Mouse (Mus musculus): ENCODE results near the gene Wbp1l.

Wbp1l gene

DNA sequence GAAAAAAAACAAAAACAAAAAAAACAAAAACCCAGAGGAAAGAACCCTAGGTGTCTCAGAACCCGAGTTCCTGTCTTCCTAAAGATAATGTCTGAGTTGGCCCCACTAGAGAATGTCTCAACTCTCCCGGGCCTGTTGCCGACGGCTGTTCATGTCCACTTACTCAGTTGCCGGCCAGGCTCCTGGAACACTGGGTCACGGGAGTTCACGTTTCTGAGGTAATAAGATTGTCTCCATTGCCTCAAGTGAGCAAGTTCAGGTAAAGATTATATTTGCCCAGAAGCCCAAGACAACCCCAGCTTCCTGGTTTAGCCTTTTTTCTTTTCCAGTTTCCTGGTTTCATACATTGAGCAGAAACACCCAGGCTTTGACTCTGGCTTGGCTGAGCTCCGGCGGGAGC is 60.0 kb downstream of the Wbp1l start:
- no peak for DNase-seq (ENCODE audit: low read depth)

DNA sequence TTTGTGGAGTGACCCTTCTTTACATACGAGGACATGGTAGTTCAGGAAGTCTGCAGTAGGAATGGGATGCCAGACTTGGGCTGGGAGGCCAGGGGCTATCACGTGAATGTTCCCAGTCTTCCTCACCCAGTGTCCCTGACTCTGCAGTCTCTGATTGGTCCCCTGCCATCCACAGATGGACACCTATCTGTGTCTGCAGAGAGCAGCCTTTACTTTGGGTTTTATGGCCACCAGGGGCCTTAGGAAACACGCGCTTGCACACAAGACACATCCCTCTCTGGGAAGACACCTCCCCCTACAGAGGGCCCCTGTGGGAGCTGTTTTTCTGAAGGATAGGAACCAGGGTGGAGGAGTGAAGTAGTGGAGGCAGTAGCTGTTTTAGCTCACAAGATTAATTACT is 62.6 kb downstream of the Wbp1l start:
- no peak for DNase-seq (ENCODE audit: low read depth)

DNA sequence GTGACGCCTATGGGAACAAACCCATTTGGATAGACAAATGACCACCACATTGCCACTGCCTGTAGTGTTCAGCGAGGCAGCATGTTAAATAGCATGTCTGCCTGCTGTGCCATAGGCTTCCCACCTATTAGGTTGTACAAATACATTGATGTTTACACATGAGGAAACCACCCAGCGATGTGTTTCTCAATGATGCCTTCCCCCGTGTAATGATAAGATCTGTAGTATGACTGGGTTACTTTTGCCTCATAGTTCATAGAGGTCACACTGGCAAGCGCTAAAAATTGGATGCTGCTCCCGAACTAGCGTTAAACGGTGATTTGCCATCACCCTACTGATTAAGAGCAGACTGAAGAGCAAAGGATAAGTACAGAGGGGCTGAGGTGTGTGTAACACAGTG is 63.3 kb downstream of the Wbp1l start:
- no peak for DNase-seq (ENCODE audit: low read depth)

DNA sequence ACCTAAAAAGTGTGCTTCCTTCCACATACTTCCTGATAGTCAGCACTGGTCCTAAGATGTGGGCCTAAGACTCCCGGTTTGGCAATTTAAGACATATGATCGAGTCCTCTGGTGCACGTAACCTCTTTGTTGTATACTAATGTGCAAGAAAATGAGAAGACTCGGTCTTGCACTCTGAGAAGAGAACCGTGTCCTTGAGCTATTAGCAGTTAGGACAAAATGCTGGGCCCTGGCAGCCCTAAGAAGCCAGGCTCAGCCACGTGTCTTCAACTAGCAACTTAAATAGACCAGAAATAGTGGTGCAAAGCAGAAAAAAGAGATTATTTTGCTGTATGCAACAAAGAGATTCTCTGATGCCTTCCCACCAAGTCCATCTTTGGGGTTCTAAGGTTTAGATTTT is 63.9 kb downstream of the Wbp1l start:
- no peak for DNase-seq (ENCODE audit: low read depth)

DNA sequence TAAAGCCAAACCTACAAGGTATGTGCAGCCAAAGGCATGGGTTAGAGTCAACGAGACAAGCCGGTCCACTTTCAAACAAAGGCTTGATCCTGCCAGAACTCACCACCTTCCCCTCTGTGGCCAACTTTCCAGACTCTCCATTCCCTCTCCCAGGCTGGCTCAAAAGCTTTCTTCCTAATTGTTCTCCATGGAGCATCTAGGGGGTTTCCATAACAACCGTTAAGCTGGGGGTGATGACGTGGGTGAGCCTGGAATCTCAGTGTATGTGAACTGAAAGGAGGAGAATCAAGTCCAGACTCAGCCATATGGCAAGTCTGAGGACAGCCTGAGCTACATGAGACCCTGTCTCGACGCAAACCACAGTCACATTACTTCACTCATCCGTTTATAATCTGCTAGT is 66.6 kb downstream of the Wbp1l start:
- DNase-seq (ENCODE audit: low read depth) = no peak

DNA sequence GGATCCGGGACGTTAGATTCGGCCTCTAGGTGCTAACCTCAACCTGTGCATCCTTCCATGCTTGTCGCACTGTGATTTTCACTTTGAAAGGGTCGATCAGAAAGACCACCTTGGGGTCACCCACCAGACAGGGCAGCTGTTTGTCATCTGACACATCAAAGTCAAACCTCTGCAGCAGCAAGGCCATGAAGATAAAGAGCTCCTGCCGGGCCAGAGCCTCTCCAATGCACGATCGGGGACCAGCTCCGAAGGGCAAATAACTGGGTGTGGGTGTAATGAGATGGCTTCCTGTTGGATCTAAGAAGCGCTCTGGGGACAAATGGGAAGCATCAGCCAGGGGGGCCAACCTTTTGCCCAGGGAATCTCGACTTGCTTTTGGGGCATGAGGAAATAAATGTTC is 68.4 kb downstream of the Wbp1l start:
- DNase-seq (ENCODE audit: low read depth) = no peak

DNA sequence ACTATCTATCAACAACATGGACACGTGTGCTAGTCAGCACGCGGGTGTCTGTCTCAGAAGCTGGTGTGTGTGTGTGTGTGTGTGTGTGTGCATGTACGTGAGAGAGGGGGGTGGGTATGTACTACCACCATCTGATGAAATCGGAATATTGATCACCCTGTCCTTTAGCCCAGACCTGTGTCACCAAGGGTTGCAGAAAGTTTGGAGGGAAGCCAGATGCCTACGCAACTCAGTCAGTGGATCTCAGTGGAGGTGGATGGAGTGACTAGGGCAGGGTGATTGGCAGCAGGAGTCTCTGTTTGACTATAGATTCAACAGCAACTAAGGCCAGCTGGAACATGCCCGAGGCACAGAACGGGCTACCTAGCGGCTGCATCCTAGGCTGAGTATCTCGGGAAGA is 69.4 kb downstream of the Wbp1l start:
- DNase-seq (ENCODE audit: low read depth) = no peak

- no peak for DNase-seq (ENCODE audit: low read depth)
Measured at GRCm38 (mm10) chr19:46669802-46670201, 70.9 kb downstream of the Wbp1l start.

- peak; percentile 62 for DNase-seq (ENCODE audit: low read depth)
Measured at GRCm38 (mm10) chr19:46670691-46671090, 71.8 kb downstream of the Wbp1l start.

- DNase-seq (ENCODE audit: low read depth) = no peak
Measured at GRCm38 (mm10) chr19:46672766-46673418, 74.0 kb downstream of the Wbp1l start, which contains the start of gene Cyp17a1. TSS of gene Cyp17a1 (minus strand) at chr19:46673172.

DNA sequence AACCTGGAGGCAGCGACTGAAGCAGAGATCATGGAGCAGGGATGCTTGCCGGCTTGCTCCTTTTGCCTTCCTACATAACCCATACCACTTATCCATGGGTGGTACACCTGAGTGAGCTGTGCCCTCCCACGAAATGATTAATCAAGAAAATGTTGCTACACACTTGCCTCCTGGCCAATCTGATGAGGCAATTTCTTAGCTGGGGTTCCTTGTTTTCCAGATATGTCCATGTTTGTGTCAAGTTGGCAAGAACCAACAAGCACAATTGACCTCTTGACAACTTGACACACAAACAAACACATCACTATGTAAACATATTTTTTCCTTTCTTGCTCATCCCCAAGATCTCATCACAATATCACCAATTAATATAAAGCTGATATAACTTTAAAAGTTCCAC is 76.8 kb downstream of the Wbp1l start:
- DNase-seq (ENCODE audit: low read depth) = no peak

- DNase-seq (ENCODE audit: low read depth) = no peak
Measured at GRCm38 (mm10) chr19:46679720-46680383, 81.0 kb downstream of the Wbp1l start.

- peak; percentile 85 for DNase-seq (ENCODE audit: low read depth)
Measured at GRCm38 (mm10) chr19:46689460-46690372, 90.8 kb downstream of the Wbp1l start, which contains the start of gene Borcs7. TSS of gene Borcs7 (plus strand) at chr19:46689906.

DNA sequence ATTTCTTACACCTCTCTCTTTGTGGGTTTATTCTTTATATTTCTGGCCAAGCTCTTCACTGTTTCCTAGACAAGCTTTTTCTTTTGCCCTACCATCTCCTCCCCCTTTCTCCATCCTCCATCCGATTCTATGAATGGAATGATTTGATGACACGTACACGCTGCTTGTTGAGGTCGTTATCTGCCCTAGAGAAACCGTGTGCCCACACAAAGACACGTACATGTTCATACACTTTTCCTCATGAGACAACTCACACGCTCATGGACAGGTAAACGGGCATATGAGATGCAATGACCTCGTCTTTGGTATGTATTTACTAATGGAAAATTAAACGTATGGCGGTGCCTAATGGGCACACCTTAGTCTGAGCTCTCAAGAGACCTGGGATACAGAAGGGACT is 91.5 kb downstream of the Wbp1l start:
- DNase-seq (ENCODE audit: low read depth) = peak; percentile 10

DNA sequence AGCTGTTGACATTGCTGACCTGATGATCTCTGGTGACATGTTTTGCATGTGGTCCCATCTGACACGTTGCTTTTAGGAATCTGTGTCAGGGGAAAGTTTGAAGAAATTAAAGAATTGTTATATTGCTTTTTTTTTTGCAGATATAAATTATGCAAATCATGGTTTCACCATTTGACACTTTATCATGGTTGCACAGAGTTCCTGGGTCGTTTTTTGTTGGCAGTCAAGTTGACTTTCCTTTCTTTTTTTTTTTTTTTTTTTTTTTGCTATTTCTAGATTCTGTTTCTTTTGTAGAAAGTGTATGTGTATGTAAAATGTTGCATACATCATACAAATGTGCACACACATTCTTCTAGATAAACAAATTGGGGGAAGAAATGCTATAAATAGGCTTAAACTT is 92.2 kb downstream of the Wbp1l start:
- DNase-seq (ENCODE audit: low read depth) = no peak

DNA sequence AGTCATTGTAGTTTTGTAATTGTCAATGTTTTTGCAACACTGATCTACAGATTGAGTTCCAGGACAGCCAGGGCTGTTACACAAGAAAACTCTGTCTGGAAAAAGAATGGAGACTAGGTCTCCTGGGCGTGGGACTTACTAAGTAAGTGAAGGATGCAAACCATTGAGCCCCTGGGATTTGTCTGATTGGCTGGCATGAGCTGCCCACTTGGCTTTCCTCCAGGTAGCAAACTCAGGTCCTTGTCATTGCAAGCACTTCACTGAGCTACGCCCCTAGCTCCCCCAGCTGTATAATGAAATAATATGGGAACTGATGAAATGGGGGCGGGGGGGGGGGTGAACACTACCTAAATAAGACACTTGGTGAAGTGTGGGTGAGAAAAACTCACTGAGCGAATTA is 94.3 kb downstream of the Wbp1l start:
- no peak for DNase-seq (ENCODE audit: low read depth)

DNA sequence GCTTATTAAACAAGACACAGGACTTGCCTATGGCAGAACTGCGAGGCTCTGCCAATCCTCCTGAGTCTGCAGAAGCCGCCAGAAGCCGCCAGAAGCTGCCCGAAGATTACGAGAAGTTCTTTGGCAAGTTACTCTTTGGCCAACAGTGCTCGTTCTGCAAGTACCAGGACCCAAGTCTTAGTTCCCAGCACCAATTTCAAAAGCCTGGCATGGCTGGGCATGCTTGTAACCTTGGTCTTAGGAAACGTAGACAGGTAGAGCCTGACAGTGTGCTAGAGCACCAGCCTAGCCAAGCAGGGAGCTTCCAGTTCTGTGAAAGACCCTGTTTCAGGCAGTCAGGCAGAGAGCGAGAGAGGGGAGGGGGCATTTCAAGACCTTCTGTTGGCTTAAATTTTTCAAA is 97.6 kb downstream of the Wbp1l start:
- DNase-seq (ENCODE audit: low read depth) = no peak

DNA sequence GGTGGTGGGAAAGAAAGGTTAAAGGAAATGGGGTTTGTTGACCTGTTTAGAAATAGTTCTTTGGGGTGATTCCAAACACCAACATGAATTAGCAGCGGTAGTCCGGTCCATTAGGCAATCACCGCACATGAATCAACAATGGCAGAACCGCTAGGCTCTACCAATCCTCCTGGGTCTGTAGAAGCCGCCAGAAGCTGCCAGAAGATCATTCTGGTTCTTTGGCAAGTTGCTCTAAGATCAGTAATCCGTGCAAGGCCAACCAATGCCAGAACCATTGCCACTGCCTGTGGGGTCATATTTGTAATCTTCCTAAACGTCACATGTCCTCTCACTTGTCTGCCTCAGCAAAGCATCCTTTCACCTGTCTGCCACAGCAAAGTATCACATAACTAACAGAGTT is 98.1 kb downstream of the Wbp1l start:
- DNase-seq (ENCODE audit: low read depth) = no peak

DNA sequence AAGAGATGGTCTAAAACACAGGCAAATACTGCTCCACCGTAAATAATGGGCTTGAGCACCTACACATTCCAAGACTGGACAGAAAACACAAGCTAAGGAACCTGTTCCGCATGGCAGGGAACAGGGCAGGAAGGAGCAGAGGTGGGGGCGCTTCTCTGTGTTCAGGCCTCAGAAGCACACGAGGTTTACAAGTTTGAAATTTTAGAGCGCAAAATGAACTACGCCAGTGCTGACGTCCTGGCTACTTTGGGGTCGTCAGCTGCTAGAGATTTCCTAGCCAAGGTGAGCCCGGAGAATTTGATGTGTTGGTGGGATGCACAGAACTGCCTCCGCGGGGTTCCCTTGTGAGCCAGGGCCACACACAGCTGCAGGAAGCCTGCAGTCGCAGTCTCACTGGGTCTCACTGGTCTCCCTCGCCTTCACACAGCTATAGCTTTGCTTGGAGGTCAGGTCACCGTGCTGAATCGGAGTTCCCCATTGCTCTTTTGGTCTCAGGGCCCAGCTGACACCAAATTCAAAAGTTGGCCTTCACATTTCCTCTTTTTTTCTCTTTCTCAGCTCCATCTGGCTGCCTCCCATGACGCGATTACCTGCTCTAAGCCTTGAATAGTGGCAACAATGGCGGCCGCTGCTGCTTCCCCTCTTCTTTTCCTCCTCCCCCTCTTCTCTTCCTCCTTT is 99.1 kb downstream of the Wbp1l start:
- peak; percentile 15 for DNase-seq (ENCODE audit: low read depth)

GRCm38 (mm10) chr19:46699011-46699481 is 100.2 kb downstream of the Wbp1l start:
- no peak for DNase-seq (ENCODE audit: low read depth)

GRCm38 (mm10) chr19:46701156-46701555 is 102.3 kb downstream of the Wbp1l start:
- no peak for DNase-seq (ENCODE audit: low read depth)
